Mouse (Mus musculus) ES-Bruce4 (cell line): ENCODE results near the gene P2ry14.

Experiments used
- CTCF ChIP-seq: IDR thresholded peaks from one replicate; pipeline ENCODE4 v1.8.1; 2011; ENCODE audit warnings: low read depth, low read length
- POLR2A ChIP-seq: IDR thresholded peaks from one replicate; pipeline ENCODE4 v1.8.1; 2011; ENCODE audit warnings: low read length; ENCODE audit not compliant: insufficient read depth

DNA sequence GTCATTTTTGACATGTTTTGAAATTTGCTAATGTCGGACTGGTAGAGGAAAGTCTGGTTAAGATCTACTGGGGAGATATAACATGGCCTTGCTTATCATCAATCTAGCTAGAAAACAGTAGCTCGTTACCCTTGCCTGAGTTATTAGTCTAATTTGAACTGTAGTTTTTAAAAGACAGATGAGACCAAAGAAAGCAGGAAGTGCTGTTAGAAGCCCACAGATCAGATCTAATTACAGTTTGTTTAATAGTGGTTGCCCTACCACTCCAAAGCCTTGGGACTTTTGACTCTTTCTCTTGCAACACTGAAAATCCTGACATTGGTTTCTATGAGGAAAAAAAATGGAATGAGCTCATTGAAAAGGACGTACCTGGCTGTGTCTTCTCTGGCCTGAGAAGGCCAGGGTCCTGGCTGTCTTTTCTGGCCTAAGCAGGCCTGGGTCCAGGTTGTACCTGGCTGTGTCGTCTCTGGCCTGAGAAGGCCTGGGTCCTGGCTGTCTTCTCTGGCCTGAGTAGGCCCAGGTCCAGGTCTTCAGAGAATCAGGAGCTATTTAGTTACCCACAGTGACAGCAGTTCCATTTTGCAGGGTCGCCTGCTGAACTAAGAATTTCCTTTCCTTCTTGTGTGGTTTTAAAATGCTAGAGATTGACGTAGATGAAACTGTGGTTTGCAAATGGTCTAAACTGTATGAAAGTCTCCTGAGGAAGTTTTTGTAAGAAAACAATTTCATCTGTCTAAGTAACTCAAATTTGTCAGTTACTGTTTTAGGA is 52.0 kb downstream of the P2ry14 start, which contains the start of gene Gpr171:
- TF ChIP-seq CTCF (no peak), POLR2A (no peak)
